Mouse (Mus musculus) heart, embryonic 14.5 days (tissue): Measurements from ENCODE around the gene 2610001J05Rik. TPM values are rescaled to one million over a fixed set of nuclear protein-coding genes. Genes with fewer than 3 reads are reported as not detected.

Experiments used
- ATAC-seq: fragments of 200-750 bp; cut with Nextera tagmentation; 2 replicates; pipeline ENCODE4 v1.8.0; 2017; ENCODE audit warnings: low read depth, moderate TSS enrichment; ENCODE audit not compliant: insufficient number of reproducible peaks, insufficient read depth, low FRiP score
- H3K27ac ChIP-seq, 2 experiments: fragments of 200-500 bp in 1 of 2; fragments of 300-500 bp in 1 of 2; sonication (generic) in 1 of 2; replicated peaks in 1 of 2; 2 replicates each; pipeline ENCODE4 v1.5.1; 2012 to 2014; ENCODE audit warnings: low read depth in 2 of 2, low read length in 2 of 2, control low read depth in 1 of 2, mild to moderate bottlenecking in 1 of 2, mixed read lengths in 1 of 2; ENCODE audit not compliant: control insufficient read depth in 1 of 2, insufficient read depth in 1 of 2
- H3K27me3 ChIP-seq: fragments of 300-500 bp; sonication (generic); 2 replicates; pipeline ENCODE4 v1.6.1; 2014; ENCODE audit warnings: mild to moderate bottlenecking, low read length, control low read depth; ENCODE audit not compliant: control insufficient read depth, insufficient read depth
- H3K36me3 ChIP-seq: fragments of 300-500 bp; sonication (generic); 2 replicates; pipeline ENCODE4 v1.6.1; 2014; ENCODE audit warnings: mild to moderate bottlenecking, control low read depth, low read length, mixed read lengths; ENCODE audit not compliant: control insufficient read depth, insufficient read depth
- H3K4me1 ChIP-seq, 2 experiments: fragments of 200-500 bp in 1 of 2; fragments of 300-500 bp in 1 of 2; sonication (generic) in 1 of 2; 2 replicates each; pipeline ENCODE4 v1.6.1; 2012 to 2014; ENCODE audit warnings: low read length in 2 of 2, control low read depth in 1 of 2, mixed read lengths in 1 of 2; ENCODE audit not compliant: control insufficient read depth in 2 of 2, insufficient read depth in 2 of 2
- H3K4me2 ChIP-seq: fragments of 300-500 bp; sonication (generic); 2 replicates; pipeline ENCODE4 v1.6.1; 2014; ENCODE audit warnings: mild to moderate bottlenecking, low read length
- H3K4me3 ChIP-seq, 2 experiments: fragments of 200-500 bp in 1 of 2; fragments of 300-500 bp in 1 of 2; sonication (generic) in 1 of 2; 2 replicates each; pipeline ENCODE4 v1.5.1; 2012 to 2014; ENCODE audit warnings: low read length in 2 of 2, mild to moderate bottlenecking in 2 of 2, control low read depth in 1 of 2, low read depth in 1 of 2, moderate library complexity in 1 of 2; ENCODE audit not compliant: control insufficient read depth in 1 of 2, insufficient read depth in 1 of 2
- H3K9ac ChIP-seq: fragments of 300-500 bp; sonication (generic); 2 replicates; pipeline ENCODE4 v1.6.1; 2014; ENCODE audit warnings: mild to moderate bottlenecking, low read length
- H3K9me3 ChIP-seq: fragments of 300-500 bp; sonication (generic); 2 replicates; pipeline ENCODE4 v1.6.1; 2016; ENCODE audit warnings: low read length, control low read depth; ENCODE audit not compliant: control insufficient read depth
- WGBS: fragments of 180-500 bp; shearing (Covaris S2); extraction: QIAGEN DNeasy Blood & Tissue Kit; methylation state at CpG from one replicate; pipeline ENCODE4 v1.1.7; 2014; 5-methylcytosine and 5-hydroxymethylcytosine counted together
- polyA plus RNA-seq: library from polyadenylated mRNA; unstranded; fragments of >200 nt; fragmentation: Nextera tagmentation; extraction: Ambion mirVana; gene quantifications from 2 replicates; pipeline ENCODE4 v1.2.1, GENCODE M21; 2014

Gene 2610001J05Rik
- polyA plus RNA-seq, 1 experiment from 2014 or later = 102 TPM

DNA sequence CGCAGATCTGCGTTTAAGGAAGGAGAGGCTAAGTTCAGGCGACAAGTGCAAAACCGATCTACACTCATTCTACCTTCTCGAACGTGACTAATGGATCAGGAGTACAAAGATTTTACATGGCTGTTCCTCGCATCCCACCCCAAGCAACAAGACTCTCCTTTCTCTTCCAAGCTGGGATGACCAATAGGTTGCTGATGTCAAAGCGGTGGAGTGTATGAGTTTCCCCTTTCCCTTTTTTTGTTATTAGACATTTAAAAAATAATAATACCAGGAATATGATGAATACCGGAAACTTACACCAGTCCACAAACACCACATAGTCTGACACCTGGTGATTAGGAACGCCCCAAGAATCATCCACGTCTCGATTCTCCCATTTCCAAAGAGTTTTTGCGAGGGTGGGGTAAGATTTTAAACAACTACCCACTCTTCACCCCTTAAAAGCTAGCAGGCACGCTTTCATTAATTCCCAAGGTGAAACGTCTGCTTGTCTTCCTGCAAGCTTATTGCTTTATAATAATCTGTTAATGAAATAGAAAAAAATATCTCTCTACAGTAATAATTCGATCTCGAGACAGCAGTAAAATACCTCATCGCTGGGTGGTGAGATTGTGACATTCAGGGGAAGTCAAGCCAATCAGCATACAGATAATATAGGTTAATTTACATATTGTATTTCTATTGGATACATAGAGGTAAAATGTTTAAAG lies 31.8 kb downstream of the 2610001J05Rik start, which contains the start of gene Gpr85:
TSS of gene Gpr85 (minus strand) at position 598 of the 710 bp plus-strand sequence.
- H3K27me3 ChIP-seq = no peaks in the 10 kb centered on the region
- 41% methylated on average over 18 of the region's 18 CpGs for WGBS
- H3K9ac ChIP-seq = peak within 1 kb of the TSS; percentile 85
- H3K27ac ChIP-seq = peak within 1 kb of the TSS; percentile 81 to 84
- ATAC-seq = no peak
- H3K36me3 ChIP-seq = no peaks in the 10 kb centered on the region
- H3K4me3 ChIP-seq = peak within 1 kb of the TSS; percentile 63 to 70
- H3K9me3 ChIP-seq = no peaks in the 10 kb centered on the region
- peaks cover 0 to 4% of the 10 kb centered on the region in 2 experiments; a peak in 1 of 4 replicates for H3K4me1 ChIP-seq
- peak within 1 kb of the TSS; percentile 86 for H3K4me2 ChIP-seq

GRCm38 (mm10) chr6:13838677-13839344 lies 32.5 kb downstream of the 2610001J05Rik start:
- peaks cover 0 to 4% of the 10 kb centered on the region in 2 experiments; a peak in 1 of 4 replicates for H3K4me1 ChIP-seq
- H3K27ac ChIP-seq = peak overlapping the region; percentile 81 to 84
- no peaks in the 10 kb centered on the region for H3K9me3 ChIP-seq
- under 1% methylated on average over 41 of the region's 41 CpGs for WGBS
- H3K4me3 ChIP-seq = peak overlapping the region; percentile 63 to 70
- H3K27me3 ChIP-seq = no peaks in the 10 kb centered on the region
- H3K9ac ChIP-seq = peak overlapping the region; percentile 85
- no peaks in the 10 kb centered on the region for H3K36me3 ChIP-seq
- peak; percentile 78 for ATAC-seq
- H3K4me2 ChIP-seq = peak overlapping the region; percentile 86

GRCm38 (mm10) chr6:13837916-13838676 lies 33.2 kb downstream of the 2610001J05Rik start:
- peaks cover 0 to 4% of the 10 kb centered on the region in 2 experiments; a peak in 1 of 4 replicates for H3K4me1 ChIP-seq
- WGBS = 4% methylated on average over 19 of the region's 19 CpGs
- no peaks in the 10 kb centered on the region for H3K9me3 ChIP-seq
- H3K9ac ChIP-seq = peak overlapping the region; percentile 85
- H3K27ac ChIP-seq = peak overlapping the region in 1 of 2 experiments; percentile 84; a peak in 2 of 4 replicates
- H3K36me3 ChIP-seq = no peaks in the 10 kb centered on the region
- peak overlapping the region; percentile 63 to 70 for H3K4me3 ChIP-seq
- H3K4me2 ChIP-seq = peak overlapping the region; percentile 86
- ATAC-seq = no peak; the same call in 1 of the 2 replicates
- H3K27me3 ChIP-seq = no peaks in the 10 kb centered on the region

- no peak overlapping the region for H3K9ac ChIP-seq
- peak overlapping the region in 1 of 2 experiments; percentile 70; a peak in 1 of 4 replicates for H3K4me3 ChIP-seq
- H3K27ac ChIP-seq = no peak overlapping the region
- H3K4me2 ChIP-seq = peak overlapping the region; percentile 86
- H3K36me3 ChIP-seq = no peaks in the 10 kb centered on the region
- no peaks in the 10 kb centered on the region for H3K27me3 ChIP-seq
- H3K9me3 ChIP-seq = no peaks in the 10 kb centered on the region
- peaks cover 0 to 4% of the 10 kb centered on the region in 2 experiments; a peak in 1 of 4 replicates for H3K4me1 ChIP-seq
- no peak for ATAC-seq
- WGBS = 72% methylated on average over 3 of the region's 3 CpGs
Observed at GRCm38 (mm10) chr6:13836967-13837570, 34.2 kb downstream of the 2610001J05Rik start.

DNA sequence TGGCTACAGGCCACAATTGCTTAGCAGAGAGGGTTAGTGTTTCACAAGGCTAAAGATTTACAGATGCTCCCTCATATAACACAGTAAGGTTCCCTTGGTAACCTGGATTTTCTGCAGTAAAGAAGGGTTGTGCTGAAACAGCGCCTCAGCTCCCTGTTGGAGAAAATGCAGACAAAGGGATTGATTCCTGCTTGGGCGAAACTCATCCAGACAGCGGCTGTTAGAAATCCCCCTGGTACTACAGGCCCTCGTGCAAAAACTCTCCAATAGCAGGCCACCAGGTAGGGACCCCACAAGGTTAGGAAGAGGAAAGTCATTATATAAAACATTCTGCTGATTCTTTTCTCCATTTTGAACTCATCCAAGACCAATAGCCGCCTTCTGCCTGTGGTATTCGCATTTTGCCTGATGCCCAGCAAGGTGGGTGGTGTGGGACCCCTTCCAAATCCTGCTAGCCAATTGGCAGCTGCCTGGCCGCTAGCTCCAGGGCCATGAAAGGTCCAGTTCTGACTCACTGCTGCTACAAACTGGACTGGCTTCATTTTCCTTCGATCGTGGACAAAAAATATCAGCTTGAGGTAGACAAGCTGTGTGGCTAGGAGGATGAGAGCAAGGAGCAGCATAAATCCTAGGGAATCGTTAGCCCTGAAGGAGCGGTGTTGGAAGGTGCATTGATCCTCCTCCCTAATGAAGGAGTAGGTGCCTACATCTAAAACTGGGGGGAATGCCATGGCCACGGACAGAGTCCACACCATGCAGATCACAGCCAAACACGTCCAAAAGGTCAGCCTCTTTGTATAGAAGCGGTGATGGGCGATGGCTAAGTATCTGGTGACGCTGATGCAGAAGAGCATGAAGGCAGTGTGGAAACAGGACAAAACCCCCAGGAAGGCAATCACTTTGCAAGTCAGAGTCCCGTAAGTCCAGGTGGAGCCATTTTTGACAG lies 35.3 kb downstream of the 2610001J05Rik start:
- WGBS = 71% methylated on average over 17 of the region's 17 CpGs
- no peak overlapping the region for H3K4me3 ChIP-seq
- no peak overlapping the region for H3K9ac ChIP-seq
- no peaks in the 10 kb centered on the region for H3K9me3 ChIP-seq
- no peaks in the 10 kb centered on the region for H3K36me3 ChIP-seq
- ATAC-seq = no peak
- H3K4me1 ChIP-seq = peaks cover 0 to 4% of the 10 kb centered on the region in 2 experiments; a peak in 1 of 4 replicates
- no peak overlapping the region for H3K4me2 ChIP-seq
- H3K27ac ChIP-seq = no peak overlapping the region
- no peaks in the 10 kb centered on the region for H3K27me3 ChIP-seq

DNA sequence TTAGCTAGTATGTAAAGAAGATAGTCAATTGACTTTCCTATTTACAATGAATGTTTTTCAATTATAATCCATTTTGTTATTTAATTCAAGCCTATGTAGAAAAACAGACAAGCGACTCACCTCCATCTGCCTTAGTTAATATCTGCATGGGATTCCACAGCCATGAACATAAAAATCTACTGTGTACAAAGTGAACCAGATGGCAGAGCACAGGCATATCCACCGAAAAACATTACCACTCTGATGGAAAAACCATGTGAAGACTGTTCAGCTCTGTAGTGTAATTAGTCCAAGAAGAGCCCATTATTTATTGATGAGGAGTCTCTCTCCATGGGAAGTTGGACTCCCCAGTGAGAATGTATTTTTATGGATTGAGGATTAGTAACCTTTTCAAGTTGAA lies 38.5 kb downstream of the 2610001J05Rik start:
- no peak overlapping the region for H3K4me2 ChIP-seq
- WGBS = 80% methylated on average over 2 of the region's 2 CpGs
- no peaks in the 10 kb centered on the region for H3K27me3 ChIP-seq

More for the DNA sequence above, 38.5 kb downstream of the 2610001J05Rik start:
- Histone ChIP-seq H3K36me3 (no peaks in the 10 kb centered on the region), H3K4me3 (no peak overlapping the region), H3K9ac (no peak overlapping the region), H3K4me1 (peaks cover 0 to 3% of the 10 kb centered on the region in 2 experiments; a peak in 1 of 4 replicates), H3K9me3 (no peaks in the 10 kb centered on the region), H3K27ac (no peak overlapping the region)
- ATAC-seq = no peak
